Mouse (Mus musculus) spleen, adult 10 weeks (tissue): ENCODE data around the gene Wdr25. TPM values are rescaled to one million over a fixed set of nuclear protein-coding genes. Genes with fewer than 3 reads are reported as not detected.

Experiments
- polyA plus RNA-seq: library from polyadenylated mRNA; stranded (reverse); fragments of 350-450 nt; fragmentation: Illumina TruSeq; extraction: RNeasy Lipid Tissue Mini Kit (QIAGEN cat#74804); gene quantifications from one replicate; pipeline ENCODE4 v1.2.3, GENCODE M21; 2015; ENCODE audit warnings: low replicate concordance; ENCODE audit not compliant: insufficient read depth

The Wdr25 gene
- 2.6 TPM for polyA plus RNA-seq

GRCm38 (mm10) chr12:108892989-108893714 lies at the start of gene Wdr25:
TSS of gene Wdr25 (plus strand) at chr12:108893631.

GRCm38 (mm10) chr12:108893715-108894431 lies 442 bp downstream of the Wdr25 start, which contains the start of gene Wars:
TSS of gene Wars (minus strand) at chr12:108894174.

DNA sequence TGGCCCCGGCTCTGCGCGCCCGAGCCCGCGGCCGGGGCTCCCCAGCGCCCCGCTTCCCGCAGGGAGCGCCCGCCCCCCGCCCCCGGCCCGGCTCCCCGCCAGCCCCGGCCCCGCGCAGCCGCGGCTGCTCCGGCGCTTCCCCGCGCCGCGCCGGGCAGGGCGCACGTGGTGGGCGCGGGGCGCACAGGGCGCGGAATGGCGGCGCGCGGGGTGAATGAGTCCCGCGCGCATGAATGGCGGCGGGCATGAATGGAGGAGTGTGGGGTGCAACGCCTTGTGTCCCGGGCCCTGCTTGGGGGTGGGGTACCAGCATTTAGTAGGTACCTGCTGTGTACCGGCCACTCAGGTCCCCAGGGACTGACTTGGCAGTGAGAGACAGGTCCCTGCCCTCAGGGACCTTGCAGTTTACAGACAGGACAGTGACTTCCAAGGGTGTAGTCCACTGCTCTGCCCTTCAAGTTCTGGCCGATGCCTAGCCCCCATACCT lies 174.8 kb downstream of the Wdr25 start, which contains the start of gene Begain:
Gene Begain (minus strand): TSS at position 51 of the 487 bp plus-strand sequence.

Other genes with a start within 250 kb of the Wdr25 start
- not detected for gene Degs2, start 191.3 kb upstream of the Wdr25 start, polyA plus RNA-seq
- gene Yy1, start 100.7 kb upstream of the Wdr25 start, polyA plus RNA-seq = 67.4 TPM
- gene Slc25a29, start 57.7 kb upstream of the Wdr25 start, polyA plus RNA-seq = 1.9 TPM
- 1.4 TPM for gene Slc25a47, start 57.6 kb upstream of the Wdr25 start, polyA plus RNA-seq
- 33.8 TPM for gene Wars, start 543 bp downstream of the Wdr25 start, polyA plus RNA-seq
- gene Begain, start 174.6 kb downstream of the Wdr25 start, polyA plus RNA-seq = 2.0 TPM